Mouse (Mus musculus): ENCODE results near the gene Magix. TPM values are rescaled to one million over a fixed set of nuclear protein-coding genes. Genes with fewer than 3 reads are reported as not detected.
A peak's percentile ranks its signal among the peaks of the same experiment; 100 is the strongest.
"Not testable (repeated sequence)": the region's sequence is repeated elsewhere in the genome, so short reads cannot be mapped to it uniquely, and the experiment has no call there.

The Magix gene
- total RNA-seq (2021), result 4.2 and 5.1 TPM in 2 replicates
- long read RNA-seq, experiment 1, partial matches to known transcripts, result 1 of 3 reads
- long read RNA-seq, experiment 1, other reads (novel, unspliced or antisense), result 2 of 3 reads
- long read RNA-seq, experiment 2, partial matches to known transcripts, result 2 of 14 reads
- long read RNA-seq, experiment 2, other reads (novel, unspliced or antisense), result 5 of 14 reads

DNA sequence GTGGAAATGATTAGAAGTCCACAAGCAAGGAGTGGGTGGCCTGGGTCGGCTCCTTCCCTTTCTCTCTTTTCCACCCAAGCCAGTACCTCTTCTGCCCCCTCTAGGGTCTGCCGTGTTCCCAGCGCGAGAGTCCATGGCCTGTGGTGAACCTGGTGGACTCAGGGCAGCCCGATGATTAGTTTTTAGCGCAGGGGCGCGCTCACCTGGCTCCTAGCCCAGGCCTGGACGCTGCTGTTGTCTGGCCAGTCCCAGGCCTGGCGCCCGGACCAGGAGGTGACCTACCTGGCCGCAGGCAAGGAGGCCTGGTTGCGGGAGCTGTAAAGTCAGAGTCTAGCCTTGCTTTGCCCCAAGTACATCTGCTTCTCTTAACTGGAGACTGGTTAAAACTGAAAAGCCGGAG, at the start of gene Magix:
Gene Magix (minus strand): TSS at position 388 of the 400 bp plus-strand sequence.
- no peak for DNase-seq

DNA sequence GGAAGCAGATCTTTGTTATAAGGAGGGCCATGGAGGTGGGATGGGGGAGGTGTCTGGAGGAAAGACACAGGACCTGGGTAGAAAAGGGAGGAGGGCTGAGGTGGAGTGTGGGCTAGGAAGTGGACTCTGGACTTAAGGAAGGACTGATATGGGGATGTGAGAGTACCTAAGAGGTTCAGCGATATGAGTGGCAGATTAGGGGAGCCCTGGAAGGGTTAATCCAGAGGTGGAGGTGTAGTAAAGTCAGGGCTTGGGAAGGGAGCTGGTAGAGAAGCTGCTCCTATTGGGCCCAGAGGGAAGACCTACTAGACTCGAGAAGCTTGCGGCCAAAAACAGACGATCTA, 47.8 kb upstream of the Magix start:
- DNase-seq, result no peak

DNA sequence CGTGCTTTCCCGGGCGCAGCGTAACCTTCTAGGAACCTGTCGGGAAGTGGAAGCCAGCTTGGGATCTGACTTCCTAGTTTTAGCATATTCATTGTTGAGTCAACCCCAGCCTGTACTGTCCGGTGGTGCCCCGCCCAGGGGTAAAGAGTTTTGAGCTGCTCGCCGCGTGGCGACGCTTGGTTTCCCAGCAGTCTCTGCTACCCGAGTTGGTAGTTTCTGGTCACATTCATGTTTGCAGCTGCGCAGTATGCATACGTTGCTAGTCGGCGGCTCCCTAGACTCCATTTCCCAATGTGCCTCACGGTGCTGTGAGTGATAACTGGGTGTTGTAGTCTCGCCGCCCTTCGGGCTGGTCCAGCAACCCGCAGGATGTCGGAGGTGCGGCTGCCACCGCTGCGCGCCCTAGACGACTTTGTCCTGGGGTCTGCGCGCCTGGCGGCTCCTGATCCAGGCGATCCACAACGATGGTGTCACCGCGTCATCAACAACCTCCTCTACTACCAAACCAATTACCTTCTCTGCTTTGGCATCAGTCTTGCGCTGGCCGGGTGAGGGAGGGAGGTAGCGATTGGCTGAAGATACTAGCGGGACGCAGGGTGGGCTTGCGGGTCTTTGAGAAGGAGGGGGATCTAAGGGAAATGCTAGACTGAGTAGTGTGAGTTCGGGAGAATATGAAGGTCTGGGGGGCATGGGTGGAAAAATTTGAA, 47.3 kb upstream of the Magix start, which contains the start of gene Praf2:
Gene Praf2 (plus strand): TSS at position 225 of the 707 bp plus-strand sequence.
- peak; percentile 81 for DNase-seq

DNA sequence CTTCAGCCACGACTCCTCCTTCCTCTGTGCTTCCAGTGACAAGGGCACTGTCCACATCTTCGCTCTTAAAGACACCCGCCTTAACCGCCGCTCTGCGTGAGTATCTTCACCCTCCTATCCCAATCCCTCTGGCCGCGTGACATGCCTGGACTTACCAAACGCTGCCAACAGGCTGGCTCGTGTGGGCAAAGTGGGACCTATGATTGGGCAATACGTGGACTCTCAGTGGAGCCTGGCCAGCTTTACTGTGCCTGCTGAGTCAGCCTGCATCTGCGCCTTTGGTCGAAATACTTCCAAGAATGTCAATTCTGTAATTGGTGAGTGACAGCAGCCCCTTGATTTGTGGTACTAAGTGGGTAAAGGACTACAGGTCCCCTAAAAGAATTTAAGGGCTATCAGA, 46.1 kb upstream of the Magix start:
- DNase-seq, result peak; percentile 61

DNA sequence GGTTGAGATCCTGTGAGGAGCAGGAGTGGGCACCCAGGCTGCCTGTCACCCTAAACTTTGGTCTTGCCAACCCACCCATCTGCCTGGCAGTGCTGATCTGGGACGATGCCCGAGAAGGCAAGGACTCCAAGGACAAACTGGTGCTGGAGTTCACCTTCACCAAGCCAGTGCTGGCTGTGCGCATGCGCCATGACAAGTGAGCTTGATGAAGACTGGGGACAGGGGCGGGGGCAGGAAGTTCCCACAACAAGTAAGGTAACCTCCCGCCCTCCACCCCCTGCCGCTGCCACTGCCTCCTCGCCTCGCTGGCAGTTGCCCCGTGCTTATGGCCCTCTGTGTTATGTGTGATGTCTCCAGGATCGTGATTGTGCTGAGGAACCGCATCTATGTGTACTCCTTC, 44.8 kb upstream of the Magix start:
- DNase-seq, result no peak

DNA sequence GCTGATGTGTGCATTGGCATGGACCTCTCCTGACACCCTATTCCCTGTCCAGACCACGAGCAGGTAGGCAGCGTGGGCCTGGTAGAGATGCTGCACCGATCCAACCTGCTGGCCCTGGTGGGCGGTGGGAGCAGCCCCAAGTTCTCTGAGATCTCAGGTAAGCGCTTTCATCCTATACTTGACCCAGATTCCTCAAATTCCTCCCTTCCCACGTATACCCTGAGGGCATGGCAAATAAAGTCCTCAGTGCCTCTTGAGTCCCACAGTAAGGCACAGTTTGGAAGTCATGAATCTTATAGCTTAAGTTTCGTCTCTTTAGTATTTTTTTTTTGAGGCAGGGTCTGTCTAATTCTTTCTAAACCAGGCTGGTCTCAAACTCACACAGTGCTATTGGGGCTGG, 43.1 kb upstream of the Magix start:
- no peak for DNase-seq

DNA sequence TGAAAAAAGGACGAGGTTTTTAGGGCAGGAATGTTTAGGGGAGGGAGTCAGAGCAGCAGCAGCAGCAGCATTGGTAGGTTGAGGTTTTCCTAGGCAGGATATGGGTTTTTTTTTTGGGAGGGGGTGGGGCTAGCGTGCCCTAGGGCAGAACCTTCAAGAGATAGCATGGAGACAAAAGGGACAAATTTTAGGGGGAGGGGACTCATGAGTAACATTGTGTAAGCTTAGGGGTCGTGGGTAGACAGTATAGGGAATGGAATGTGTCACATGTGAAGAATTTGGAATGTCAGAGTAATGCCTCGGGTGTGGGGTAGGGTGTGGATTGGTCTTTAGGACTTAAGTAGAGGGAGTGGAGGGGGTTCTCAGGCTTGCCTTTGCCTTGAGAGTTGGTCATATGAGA, 41.6 kb upstream of the Magix start:
- DNase-seq, result no peak

DNA sequence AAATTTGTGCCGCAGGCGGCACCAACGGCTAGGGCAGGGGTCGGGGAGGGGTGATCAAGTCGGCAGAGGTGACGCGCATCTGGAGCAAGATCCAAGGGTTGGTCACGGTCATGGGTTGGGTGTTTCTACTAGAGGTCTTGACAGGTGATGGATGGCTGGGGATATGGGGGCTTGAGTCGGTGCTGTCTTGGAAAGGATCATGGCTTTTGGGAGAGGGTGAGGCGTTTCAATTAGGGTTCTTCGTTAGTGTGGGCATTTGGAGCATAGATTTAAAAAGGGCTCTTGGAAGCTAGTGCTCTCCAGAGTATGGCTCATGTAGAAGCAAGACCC, 41.2 kb upstream of the Magix start:
- no peak for DNase-seq

DNA sequence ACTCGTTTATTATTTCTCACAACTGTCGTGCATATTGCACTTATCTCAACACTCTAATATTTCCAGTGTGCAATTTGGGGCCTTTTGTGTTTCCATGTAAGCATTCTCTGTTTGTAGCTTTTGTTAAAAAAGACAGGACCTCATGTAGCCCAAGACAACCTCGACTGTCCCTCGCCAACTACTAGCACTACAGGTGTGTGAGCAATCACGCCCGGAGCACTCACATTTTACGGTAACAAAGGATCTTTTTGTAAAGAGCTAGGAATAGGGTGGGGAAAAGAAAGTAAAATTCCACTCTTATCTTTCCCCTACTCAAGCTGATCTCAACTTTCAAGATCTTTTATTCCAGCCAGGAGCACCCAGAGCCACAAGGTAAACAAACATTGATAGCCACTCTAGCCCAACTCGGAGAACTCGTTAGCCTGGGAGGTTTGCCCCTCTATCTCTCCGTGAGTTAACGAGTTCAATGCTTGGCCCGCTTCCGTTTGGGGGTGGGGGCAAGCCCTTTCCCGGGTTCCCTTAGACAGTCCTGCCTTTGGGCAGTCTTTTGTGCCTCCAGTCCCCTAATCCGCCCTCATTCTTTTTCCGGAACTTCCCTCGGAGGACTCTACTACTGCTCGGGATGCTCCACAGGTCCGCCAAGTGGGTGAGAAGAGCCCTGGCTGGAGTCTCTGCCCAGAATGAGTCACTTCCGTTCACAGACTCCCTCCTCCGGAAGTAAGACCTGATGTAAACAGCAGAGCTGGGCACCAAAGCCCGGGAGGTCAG, 40.6 kb upstream of the Magix start, which contains the start of gene Gm45208:
Gene Gm45208 (plus strand): TSS at position 732 of the 768 bp plus-strand sequence.
- peak; percentile 78 for DNase-seq

DNA sequence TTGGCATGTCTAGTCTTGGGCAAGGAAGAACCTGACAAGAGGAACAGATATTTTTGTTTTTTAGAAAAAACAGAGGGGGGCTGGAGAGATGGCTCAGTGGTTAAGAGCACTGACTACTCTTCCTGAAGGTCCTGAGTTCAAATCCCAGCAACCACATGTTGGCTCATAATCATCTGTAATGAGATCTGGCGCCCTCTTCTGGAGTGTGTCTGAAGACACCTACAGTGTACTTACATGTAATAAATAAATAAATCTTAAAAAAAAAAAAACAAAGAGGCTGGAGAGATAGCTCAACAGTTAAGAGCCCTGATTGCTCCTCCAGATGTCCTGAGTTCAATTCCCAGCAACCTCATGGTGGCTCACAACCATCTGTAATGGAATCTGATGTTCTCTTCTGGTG, 35.0 kb upstream of the Magix start:
- not testable (repeated sequence) for DNase-seq

DNA sequence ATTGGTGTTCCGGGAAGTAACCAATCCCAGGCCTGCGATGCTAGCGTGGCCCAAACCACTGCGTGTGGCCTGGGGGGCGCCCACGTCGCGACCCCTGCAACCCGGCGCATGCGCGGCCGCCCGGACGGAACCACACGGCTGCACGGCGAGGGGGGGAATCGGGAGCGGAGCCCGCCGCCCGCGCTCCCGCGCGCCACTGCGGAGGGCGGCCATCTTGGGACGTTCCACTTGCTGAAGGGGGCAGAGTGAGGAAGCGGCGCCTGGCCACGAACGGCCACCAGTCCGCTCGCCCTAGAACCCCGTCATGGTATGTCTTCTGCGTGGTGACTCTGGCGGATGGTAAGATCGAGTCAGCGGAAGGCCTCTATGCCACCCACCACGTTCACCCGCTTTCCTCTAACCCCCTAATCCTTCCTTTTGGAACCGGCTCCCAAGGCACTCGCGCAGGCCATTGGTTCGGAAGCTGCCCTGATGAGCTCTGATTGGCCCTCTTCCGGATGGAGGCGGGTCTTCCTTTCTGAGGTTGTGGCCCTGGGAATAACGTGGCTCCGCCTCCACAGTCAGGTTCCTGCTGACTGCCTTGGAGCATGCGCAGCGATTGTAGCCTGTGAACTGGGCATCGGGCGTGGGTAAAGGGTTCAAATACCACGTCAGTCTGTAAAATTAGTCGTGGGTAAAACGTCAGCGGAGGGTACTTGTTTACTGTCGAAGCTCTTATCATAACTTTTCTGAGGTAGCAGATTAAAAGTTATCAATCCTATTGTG, 33.3 kb upstream of the Magix start, which contains the start of gene Wdr45:
Gene Wdr45 (plus strand): TSS at position 199 of the 765 bp plus-strand sequence.
- DNase-seq, result peak; percentile 93

DNA sequence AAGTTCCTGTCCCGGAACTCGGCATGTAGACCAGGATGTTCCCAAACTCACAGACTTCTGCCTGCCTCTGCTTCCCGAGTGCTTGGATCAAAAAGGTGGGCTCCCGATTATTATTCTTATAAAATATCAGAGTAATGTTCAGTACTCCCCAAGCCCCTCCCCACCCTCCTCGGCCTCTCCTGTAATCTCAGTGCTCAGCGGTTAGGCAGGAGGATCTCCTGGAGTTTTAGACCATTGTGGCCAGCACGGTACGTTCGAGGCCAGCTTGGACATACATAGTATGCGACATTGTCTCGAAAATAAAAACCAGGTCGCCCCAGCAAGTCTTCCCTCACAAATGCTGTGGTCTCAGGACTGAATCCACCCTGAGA, 32.7 kb upstream of the Magix start:
- DNase-seq, result not testable (repeated sequence)

DNA sequence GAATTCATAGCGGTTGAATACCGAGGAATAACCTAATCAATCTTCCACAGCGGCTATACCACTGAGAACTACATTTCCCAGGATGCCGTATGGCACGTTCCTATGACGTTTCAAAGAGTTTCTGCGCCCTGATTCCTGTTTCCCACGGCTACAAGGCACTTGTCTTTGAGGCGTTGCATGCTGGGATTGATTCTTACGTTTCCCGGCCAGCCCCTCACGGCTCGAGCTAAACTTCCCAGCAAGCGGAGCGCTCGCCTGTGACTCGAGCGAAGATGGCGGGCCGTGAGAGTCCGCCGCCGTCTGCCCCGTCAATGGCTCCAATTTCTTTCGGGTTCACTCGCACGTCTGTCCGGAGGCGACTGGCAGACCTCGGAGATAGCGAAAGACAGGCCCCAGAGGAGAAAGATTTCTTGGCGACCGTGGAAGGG, 15.9 kb upstream of the Magix start, which contains the start of gene Gpkow:
Gene Gpkow (plus strand): TSS at position 178 of the 428 bp plus-strand sequence.
- DNase-seq, result peak; percentile 87

DNA sequence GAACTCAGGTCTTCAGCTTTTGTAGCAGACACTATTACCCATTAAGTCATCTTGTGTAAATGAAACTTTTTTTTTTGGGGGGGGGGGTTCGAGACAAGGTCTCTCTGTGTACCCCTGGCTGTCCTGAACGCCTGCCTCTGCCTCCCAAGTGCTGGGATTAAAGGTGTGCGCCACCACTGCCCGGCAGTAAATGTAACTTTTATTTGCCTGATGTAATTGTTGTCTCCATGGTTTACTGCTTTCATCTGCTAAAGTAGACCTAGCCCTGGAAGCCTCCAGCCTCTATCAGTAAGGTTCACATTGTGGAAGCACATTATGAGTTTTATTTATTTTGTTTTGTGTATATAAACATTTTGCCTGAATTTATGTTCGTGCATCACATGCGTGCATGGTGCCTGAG, 15.5 kb upstream of the Magix start:
- no peak for DNase-seq

DNA sequence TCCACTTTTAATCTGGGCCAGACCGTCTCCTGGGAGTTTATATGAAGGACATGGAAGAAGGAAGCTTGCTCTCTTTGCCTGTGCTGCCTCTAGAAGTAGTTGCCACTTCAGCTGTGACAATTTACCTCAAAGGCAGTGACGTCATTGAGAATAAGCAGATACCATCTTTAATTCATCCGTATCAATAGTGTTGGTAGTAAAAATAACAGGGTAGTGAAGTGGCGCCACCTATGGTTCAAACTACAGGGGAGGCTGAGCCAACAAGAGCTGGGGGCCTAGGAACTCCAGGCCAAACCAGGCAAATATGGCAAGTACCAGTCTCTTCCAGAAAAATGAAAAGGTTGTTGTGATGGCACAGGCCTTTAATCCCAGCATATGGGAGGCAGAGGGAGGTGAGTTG, 11.8 kb upstream of the Magix start:
- no peak for DNase-seq

DNA sequence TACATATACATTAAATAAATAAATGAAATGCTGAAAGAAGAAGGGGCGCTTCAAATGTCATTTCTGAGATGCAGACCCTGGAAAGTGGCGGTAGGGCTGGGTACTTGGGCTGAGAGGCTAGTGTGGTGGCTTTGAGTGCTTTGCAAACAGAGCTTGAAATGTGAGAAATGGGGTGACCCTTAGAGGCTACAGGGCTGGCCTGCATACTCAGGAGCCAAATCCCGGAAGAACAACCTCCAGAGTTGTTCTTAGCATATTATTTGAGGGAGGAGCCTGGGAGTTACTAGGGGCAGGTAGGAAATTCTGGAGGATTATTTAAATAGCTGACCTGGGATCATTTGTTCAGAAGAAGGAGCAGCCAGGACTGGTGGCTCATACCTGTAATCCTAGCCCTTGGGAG, 9.4 kb upstream of the Magix start:
- no peak for DNase-seq

DNA sequence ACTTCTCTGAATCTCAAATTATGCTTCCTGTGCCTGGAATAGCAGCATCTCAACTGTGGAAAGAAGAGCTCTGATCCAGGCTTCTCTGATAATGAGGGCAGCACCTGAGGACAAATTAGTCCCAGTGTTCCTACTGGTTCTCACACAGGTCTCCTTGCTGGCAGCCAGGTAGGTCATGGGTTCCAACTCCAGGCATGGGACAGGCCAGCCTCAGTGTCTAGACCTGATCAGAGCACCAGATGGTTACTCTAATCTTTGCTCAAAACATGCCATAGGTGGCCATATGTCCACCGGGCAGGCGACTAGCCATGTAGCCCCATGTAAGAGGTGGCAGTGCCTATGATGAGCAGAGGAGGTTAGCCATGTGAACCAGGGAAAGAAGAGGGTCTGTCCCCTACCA, 7.3 kb upstream of the Magix start:
- DNase-seq, result no peak

DNA sequence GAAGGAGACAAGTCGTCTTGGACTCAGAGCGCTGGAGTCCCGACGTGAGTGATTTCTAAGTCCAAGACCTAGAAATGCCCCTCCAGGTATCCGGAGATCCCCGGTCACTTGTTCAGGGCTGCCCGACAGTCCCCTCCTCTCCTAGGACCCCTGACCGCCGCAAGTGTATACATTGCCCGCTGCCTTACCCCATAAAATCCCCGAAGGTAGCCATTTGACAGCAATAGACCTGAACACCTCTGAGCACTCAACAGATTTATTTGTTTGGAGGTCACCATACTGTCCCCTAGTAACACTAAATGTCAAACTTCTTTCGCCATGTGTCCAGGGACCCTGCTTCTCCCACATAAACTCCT, 1.0 kb downstream of the Magix start:
- no peak for DNase-seq

DNA sequence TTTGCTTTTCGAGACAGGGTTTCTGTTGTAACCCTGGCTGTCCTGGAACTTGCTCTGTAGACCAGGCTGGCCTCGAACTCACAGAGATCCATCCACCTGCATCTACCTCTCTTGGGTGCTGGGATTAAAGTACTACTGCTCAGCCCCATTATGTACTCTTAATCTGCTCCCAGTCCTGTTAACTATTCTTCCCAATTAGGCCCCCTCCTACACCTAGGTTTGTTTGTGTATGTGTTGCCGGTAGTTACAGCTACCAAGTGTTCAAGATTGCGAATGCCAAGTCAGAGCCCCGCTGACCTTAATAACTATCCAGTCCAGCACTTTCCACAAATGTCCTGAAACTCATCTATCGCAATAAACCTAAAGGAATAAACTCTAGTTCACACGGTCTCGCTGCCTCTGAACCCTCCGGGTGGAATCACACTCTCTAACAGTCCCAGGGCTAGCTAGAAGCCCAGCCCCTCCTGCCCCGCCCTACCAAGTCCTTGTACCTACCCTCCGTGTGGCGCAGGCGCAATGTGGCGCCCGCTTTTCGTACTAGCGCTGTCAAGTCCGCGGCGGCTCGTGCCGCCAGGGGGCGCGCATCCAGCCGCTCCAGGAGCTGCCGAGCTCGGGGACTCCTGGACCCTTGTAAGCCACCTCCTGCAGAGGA, 1.5 kb downstream of the Magix start:
- DNase-seq, result peak; percentile 94

DNA sequence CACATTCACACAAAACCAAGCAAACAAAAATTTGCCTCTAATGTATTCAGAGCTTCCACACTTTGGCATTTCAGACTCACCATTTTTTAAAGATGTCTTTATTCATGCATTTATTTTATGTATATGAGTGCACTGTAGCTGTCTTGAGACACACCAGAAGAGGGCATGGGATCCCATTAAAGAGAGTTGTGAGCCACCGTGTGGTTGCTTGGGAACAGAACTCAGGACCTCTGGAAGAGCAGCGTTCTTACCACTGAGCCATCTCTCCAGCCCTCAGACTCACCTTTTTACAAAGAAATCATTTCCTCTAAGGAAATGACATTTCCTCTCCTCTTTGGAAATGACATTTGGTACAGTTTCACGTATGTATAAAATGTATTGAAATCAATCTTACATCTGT, 2.1 kb downstream of the Magix start:
- no peak for DNase-seq

DNA sequence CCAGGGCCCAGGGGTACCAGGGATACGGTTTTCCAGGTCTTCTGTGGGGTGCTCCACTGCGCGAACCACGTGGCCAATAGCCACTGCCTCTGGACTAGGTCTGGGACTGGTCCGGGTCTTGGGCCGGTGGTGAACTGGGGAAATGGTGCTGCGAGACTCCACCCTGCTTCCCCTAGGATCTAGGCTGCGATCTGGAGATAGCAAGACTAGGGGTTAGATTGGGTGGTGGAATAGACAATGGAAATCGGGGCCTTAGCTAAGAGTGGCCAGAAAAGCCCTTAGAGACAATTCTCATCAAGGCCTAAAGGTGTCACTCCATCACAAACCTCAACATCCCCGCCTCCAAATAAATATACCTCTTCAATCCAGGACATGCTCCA, 6.1 kb downstream of the Magix start:
- no peak for DNase-seq
